Mouse (Mus musculus) forebrain, embryonic 13.5 days (tissue): ENCODE data around the gene Zw10. TPM values are rescaled to one million over a fixed set of nuclear protein-coding genes. Genes with fewer than 3 reads are reported as not detected.
A peak's percentile ranks its signal among the peaks of the same experiment; 100 is the strongest.

ENCODE experiments used
- ATAC-seq: fragments of 200-750 bp; cut with Nextera tagmentation; 2 replicates; pipeline ENCODE4 v1.8.0; 2017
- H3K27ac ChIP-seq: fragments of 300-500 bp; sonication (generic); 2 replicates; pipeline ENCODE4 v1.5.1; 2015; ENCODE audit warnings: inconsistent platforms, mild to moderate bottlenecking, moderate library complexity
- H3K27me3 ChIP-seq: fragments of 300-500 bp; sonication (generic); 2 replicates; pipeline ENCODE4 v1.6.1; 2015; ENCODE audit warnings: mild to moderate bottlenecking, inconsistent platforms
- H3K36me3 ChIP-seq: fragments of 300-500 bp; sonication (generic); 2 replicates; pipeline ENCODE4 v1.6.1; 2015; ENCODE audit warnings: mild to moderate bottlenecking, inconsistent platforms; ENCODE audit not compliant: poor library complexity, severe bottlenecking
- H3K4me1 ChIP-seq: fragments of 300-500 bp; sonication (generic); 2 replicates; pipeline ENCODE4 v1.6.1; 2015; ENCODE audit warnings: inconsistent platforms
- H3K4me2 ChIP-seq: fragments of 300-500 bp; sonication (generic); 2 replicates; pipeline ENCODE4 v1.6.1; 2015; ENCODE audit warnings: inconsistent platforms, mild to moderate bottlenecking, moderate library complexity
- H3K4me3 ChIP-seq: fragments of 300-500 bp; sonication (generic); 2 replicates; pipeline ENCODE4 v1.5.1; 2015; ENCODE audit warnings: mild to moderate bottlenecking, inconsistent platforms
- H3K9ac ChIP-seq: fragments of 300-500 bp; sonication (generic); 2 replicates; pipeline ENCODE4 v1.6.1; 2015; ENCODE audit warnings: mild to moderate bottlenecking, inconsistent platforms
- H3K9me3 ChIP-seq: fragments of 300-500 bp; sonication (generic); replicated peaks from 2 replicates; pipeline ENCODE4 v1.6.1; 2016; ENCODE audit warnings: inconsistent platforms
- WGBS: fragments of 180-500 bp; shearing (Covaris S2); methylation state at CpG from one replicate; pipeline ENCODE4 v1.1.7; 2015; 5-methylcytosine and 5-hydroxymethylcytosine counted together
- polyA plus RNA-seq: library from polyadenylated mRNA; unstranded; fragments of >200 nt; fragmentation: Nextera tagmentation; extraction: Ambion mirVana; gene quantifications from 2 replicates; pipeline ENCODE4 v1.2.1, GENCODE M21; 2015

The Zw10 gene
- 40.2 and 44.7 TPM in 2 replicates for polyA plus RNA-seq

DNA sequence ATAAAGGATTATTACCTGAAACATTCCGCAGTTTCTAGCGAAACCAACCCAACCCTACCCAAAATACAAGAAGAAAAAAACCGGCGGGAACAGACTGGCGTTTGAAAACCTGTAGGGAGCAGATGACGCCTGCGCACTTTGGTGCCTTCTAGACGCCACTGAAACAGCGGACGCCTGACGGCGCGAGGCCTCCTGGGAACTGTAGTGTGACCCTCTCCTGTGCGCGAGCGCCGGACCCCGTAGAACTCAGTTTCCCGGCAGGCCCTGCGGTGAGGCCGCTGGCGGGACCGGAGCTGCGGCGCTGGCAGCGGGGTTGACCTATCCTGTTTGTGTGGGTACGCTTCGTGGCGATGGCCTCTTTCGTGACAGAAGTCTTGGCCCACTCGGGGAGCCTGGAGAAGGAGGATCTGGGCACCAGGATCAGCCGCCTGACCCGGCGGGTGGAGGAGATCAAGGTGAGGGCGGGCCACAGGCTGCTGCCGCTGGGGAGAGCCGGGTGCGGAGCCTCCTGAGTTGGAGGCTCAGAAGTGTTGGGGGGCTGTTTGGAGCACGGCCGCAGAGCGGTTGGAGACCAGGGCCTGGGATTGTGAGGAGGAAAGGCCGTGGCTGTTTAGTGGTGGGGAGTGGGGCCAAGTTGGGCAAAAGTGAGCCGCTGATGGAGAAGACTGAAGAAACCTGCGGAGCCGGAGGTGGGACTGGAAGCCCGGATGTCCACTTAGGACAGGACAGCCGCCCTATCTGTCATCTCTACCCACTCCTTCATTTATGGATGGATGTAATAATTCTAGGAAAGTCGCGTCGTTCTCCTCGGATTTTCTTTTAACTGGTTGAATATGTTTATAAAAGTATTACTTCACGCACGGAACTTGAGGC is at the start of gene Zw10:
Gene Zw10, plus strand, starts transcription at position 281 of the 873 bp plus-strand sequence.
- peaks cover 17% of the 10 kb centered on the region for H3K4me1 ChIP-seq
- no peaks in the 10 kb centered on the region for H3K27me3 ChIP-seq
- no peaks in the 10 kb centered on the region for H3K9me3 ChIP-seq
- peaks cover 24% of the 10 kb centered on the region for H3K36me3 ChIP-seq
- peak within 1 kb of the TSS; percentile 74 for H3K9ac ChIP-seq
- under 1% methylated on average over 53 of the region's 53 CpGs for WGBS
- H3K4me2 ChIP-seq: peak within 1 kb of the TSS; percentile 76
- peak within 1 kb of the TSS; percentile 59 for H3K4me3 ChIP-seq
- ATAC-seq: peak; percentile 99
- no peak within 1 kb of the TSS for H3K27ac ChIP-seq

DNA sequence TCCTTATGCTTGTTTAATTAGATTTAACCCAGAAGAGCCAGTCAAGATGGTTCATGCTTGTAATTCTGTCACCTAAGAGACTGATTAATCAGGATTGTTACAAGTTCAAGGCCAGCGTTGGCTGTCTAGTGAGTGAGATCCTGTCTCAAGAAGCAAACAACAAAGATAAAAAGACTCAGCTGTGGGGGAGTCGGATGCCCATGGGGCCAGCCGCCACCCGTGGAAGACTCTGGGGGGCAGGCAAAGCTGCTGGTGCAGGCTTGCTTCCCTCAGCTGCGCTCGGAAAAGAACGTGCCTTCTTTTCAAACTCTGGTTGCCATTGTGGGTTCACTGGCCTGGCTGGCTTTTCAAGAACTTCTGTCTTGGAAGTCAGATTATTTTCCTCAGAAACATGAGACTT is 39.6 kb upstream of the Zw10 start:
- H3K4me1 ChIP-seq: no peaks in the 10 kb centered on the region
- ATAC-seq: no peak
- peaks cover 79% of the 10 kb centered on the region for H3K36me3 ChIP-seq
- H3K9ac ChIP-seq: no peak overlapping the region
- H3K4me3 ChIP-seq: no peak overlapping the region
- no peak overlapping the region for H3K27ac ChIP-seq
- no peaks in the 10 kb centered on the region for H3K9me3 ChIP-seq
- H3K27me3 ChIP-seq: no peaks in the 10 kb centered on the region
- WGBS: 88% methylated on average over 7 of the region's 7 CpGs
- H3K4me2 ChIP-seq: no peak overlapping the region

DNA sequence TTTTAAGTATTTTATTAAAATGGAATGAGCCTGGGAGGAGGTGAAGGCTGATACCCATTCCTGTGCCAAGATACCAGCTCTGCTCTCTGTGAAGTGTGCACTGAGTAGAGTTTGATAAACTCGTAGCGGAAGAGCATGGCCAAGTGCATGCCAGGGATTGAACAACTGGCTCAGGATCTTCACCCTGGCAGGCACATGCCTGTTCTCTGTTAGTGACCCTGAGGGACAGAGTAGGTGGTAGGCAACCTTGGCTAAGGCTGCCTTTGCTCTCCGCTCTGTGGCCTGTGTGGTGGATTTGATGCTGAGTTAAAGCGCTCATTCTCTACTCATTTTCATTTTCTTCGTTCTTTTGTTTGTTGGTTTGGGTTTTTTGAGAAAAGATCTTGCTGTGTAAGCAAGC is 34.1 kb upstream of the Zw10 start:
- H3K27ac ChIP-seq: no peak overlapping the region
- no peaks in the 10 kb centered on the region for H3K4me1 ChIP-seq
- H3K36me3 ChIP-seq: peaks cover 57% of the 10 kb centered on the region
- no peak overlapping the region for H3K4me2 ChIP-seq
- H3K9me3 ChIP-seq: no peaks in the 10 kb centered on the region
- 96% methylated on average over 5 of the region's 5 CpGs for WGBS
- no peak overlapping the region for H3K4me3 ChIP-seq
- no peaks in the 10 kb centered on the region for H3K27me3 ChIP-seq
- H3K9ac ChIP-seq: no peak overlapping the region
- no peak for ATAC-seq

DNA sequence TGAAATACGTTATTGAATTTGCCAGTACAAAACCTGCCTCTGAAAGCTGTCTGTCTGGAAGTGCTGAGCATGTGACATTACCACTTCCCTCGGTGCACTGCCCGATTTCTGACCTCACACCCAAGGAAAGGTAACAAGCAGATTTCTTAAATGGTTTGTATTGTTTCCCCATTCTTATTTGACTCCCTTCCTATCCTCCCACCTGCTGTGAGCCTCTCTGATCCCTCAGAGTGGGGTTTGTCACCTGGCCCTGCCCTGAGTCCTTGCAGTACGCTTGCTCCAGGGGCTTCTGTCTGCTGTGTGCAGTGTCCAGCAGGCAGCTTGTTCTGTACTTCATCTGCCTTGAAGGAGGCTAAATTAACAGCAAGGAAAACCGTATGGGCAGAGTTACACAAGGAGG is 31.5 kb upstream of the Zw10 start:
- Histone ChIP-seq H3K36me3 (peaks cover 60% of the 10 kb centered on the region), H3K9me3 (no peaks in the 10 kb centered on the region), H3K4me1 (no peaks in the 10 kb centered on the region), H3K27ac (no peak overlapping the region), H3K27me3 (no peaks in the 10 kb centered on the region), H3K9ac (no peak overlapping the region), H3K4me2 (no peak overlapping the region), H3K4me3 (no peak overlapping the region)
- 87% methylated on average over 5 of the region's 5 CpGs for WGBS
- no peak for ATAC-seq

DNA sequence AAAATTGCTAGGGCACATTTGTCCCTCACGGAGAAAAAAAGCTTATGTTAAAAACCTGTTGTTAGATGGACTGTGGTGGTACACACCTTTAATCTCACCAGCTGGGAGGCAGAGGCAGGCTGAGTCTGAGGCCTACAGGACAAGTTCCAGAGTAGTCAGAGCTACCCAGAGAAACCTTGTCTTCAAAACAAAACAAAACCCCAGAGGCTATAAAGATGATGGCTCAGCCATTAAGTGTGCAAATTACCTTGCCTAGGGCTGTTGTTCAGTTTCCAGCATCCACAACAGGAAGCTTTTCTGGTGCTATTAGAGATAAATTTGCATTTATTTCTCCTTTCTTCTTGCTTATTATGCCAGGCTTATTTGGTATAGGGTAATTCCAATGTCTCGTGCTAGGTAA is 30.9 kb upstream of the Zw10 start:
- H3K4me1 ChIP-seq: no peaks in the 10 kb centered on the region
- no peak overlapping the region for H3K4me2 ChIP-seq
- H3K36me3 ChIP-seq: peaks cover 62% of the 10 kb centered on the region
- H3K4me3 ChIP-seq: no peak overlapping the region
- H3K27me3 ChIP-seq: no peaks in the 10 kb centered on the region
- H3K9ac ChIP-seq: no peak overlapping the region
- 90% methylated on average over 2 of the region's 2 CpGs for WGBS
- H3K27ac ChIP-seq: no peak overlapping the region
- no peaks in the 10 kb centered on the region for H3K9me3 ChIP-seq
- ATAC-seq: no peak

DNA sequence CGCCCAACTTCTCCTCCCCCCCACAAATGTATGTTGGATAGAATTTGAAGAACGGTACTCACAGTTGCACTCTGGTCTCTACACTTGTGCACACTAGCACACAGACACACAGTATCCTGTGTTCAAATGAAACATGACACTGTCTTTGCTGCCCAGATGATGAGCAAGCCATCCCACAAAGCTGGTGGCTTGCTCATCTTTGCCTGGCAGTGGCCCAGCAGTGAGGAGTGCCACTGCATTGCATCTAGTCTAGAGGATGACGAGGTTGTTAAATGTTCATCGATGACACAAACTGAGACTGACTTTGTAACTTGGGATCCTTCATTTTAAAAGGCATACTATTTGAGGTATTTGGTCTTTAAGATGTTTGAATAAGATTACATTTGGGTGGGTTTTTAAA is 20.6 kb upstream of the Zw10 start:
- Histone ChIP-seq H3K36me3 (peaks cover 91% of the 10 kb centered on the region), H3K27me3 (no peaks in the 10 kb centered on the region), H3K9ac (no peak overlapping the region), H3K4me1 (no peaks in the 10 kb centered on the region), H3K27ac (no peak overlapping the region), H3K4me3 (no peak overlapping the region), H3K4me2 (no peak overlapping the region), H3K9me3 (no peaks in the 10 kb centered on the region)
- ATAC-seq: no peak
- 97% methylated on average over 4 of the region's 4 CpGs for WGBS

DNA sequence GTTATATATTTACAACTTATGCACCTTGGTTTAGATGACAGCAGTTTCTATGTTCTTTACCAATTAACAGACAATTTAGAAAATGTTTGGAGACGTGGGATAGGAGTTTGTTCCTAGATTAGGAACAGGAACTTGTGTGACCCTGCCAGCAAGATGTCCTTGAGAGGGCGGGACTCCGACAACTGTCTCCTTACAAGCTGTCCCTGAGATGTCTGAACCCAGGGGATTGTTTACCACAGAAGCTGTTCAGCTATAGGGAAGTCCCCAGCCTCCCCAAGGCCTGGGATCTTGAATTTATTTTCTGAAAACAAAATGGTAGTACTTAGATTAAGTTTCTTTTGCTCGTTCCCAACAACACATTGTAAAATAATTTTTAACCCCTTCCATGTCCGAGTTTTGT is 4.5 kb upstream of the Zw10 start:
- no peak overlapping the region for H3K4me2 ChIP-seq
- H3K4me3 ChIP-seq: no peak overlapping the region
- WGBS: 82% methylated on average over 5 of the region's 5 CpGs
- no peak for ATAC-seq
- H3K27ac ChIP-seq: no peak overlapping the region
- no peaks in the 10 kb centered on the region for H3K27me3 ChIP-seq
- no peaks in the 10 kb centered on the region for H3K9me3 ChIP-seq
- no peaks in the 10 kb centered on the region for H3K36me3 ChIP-seq
- peaks cover 5% of the 10 kb centered on the region; the same call in 1 of the 2 replicates for H3K4me1 ChIP-seq
- H3K9ac ChIP-seq: no peak overlapping the region

DNA sequence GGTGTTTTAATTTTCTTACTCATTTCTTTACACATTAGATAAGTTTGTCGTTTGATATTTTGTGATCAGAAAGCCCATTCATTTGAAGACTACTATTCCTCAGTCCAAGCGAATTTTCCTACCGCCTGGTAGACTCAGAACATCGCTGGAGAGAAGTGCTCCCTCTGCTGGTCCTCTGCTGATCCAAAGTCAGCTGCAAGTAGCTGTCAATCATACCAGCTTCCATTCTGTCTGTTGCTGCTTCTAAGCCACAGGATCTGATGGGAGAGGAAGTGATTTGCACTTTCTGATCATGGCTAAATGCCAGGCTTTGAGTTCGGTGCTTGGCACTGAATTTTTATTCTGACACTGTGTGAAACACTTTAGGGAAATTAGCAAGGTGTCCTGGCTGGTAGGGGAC is 4.1 kb upstream of the Zw10 start:
- H3K9me3 ChIP-seq: no peaks in the 10 kb centered on the region
- 15% methylated on average over 5 of the region's 5 CpGs for whole genome bisulfite sequencing
- H3K27ac ChIP-seq: no peak overlapping the region
- no peaks in the 10 kb centered on the region for H3K36me3 ChIP-seq
- H3K4me2 ChIP-seq: no peak overlapping the region
- H3K9ac ChIP-seq: no peak overlapping the region
- no peak overlapping the region for H3K4me3 ChIP-seq
- no peak for ATAC-seq
- peaks cover 10% of the 10 kb centered on the region for H3K4me1 ChIP-seq
- no peaks in the 10 kb centered on the region for H3K27me3 ChIP-seq

DNA sequence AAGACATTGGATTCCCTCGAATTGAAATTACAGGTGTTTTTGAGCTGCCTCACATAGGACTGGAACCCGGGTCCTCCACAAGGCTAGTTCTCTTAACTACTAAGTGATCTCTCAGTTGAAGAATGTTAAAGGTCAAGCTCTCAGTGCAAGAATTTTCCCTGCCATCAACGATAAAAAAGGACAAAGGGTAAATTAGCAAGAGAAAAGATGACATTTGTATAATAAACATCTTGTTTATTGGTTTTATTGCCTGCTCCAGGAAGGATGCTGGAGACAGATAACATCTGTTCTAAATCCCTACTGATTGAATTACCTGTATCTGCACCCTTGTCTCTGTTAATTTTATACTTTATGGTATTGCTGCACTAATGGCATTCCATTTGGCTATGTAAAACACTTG is 1.4 kb upstream of the Zw10 start:
- H3K9me3 ChIP-seq: no peaks in the 10 kb centered on the region
- H3K27ac ChIP-seq: no peak overlapping the region
- H3K4me2 ChIP-seq: no peak overlapping the region
- 87% methylated on average over 3 of the region's 3 CpGs for WGBS
- H3K27me3 ChIP-seq: no peaks in the 10 kb centered on the region
- H3K36me3 ChIP-seq: peaks cover 12% of the 10 kb centered on the region
- no peak for ATAC-seq
- H3K4me3 ChIP-seq: no peak overlapping the region
- H3K9ac ChIP-seq: no peak overlapping the region
- peaks cover 17% of the 10 kb centered on the region for H3K4me1 ChIP-seq

DNA sequence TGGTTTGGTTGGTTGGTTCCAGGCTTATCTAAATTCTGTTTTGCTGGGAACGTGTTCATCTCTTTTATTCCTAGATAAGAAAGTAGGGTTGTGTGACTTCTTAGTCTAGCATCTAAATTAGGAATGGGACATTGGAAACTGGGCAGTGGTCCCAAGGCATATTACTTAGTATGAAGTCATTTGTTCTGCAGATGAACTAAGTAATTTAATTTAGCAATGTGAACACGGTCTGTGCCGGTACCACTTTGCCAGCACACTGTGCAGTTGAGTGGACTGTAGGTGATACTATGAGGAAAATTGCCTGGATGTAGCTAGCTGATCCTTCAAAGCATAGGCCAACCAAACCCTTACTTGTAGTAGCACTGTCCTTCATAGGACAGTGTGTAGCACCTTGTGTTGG is 21.4 kb downstream of the Zw10 start:
- H3K9ac ChIP-seq: no peak overlapping the region
- WGBS: 96% methylated on average over 3 of the region's 3 CpGs
- H3K4me3 ChIP-seq: no peak overlapping the region

DNA sequence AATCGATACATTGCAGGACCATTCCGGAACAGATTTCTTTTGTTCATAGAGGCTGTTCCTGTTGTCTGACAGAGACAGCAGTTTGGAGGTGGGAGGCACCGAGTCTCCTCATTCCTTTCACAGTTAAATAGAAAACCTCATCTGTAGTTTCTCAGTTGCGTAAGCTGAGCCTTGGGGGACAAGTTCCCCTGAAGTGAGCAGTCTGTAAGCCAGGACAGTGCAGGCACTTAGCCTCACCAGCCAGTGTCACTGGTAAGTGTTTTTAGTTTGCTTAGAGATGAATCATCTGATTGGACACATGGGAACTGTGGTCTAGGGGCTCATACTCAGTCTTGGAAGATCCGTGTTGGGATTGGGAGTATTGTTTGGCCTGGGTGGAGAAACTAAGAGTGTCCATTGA is 25.7 kb downstream of the Zw10 start, which contains the start of gene Tmprss5:
Gene Tmprss5, plus strand, starts transcription at position 154 of the 400 bp plus-strand sequence.
- Histone ChIP-seq H3K4me1 (no peaks in the 10 kb centered on the region), H3K36me3 (peaks cover 44% of the 10 kb centered on the region), H3K27ac (no peak within 1 kb of the TSS), H3K27me3 (no peaks in the 10 kb centered on the region), H3K9me3 (no peaks in the 10 kb centered on the region), H3K4me3 (no peak within 1 kb of the TSS), H3K4me2 (no peak within 1 kb of the TSS), H3K9ac (no peak within 1 kb of the TSS)
- ATAC-seq: no peak
- WGBS: 58% methylated on average over 5 of the region's 5 CpGs

More for the DNA sequence above, 21.4 kb downstream of the Zw10 start:
- Histone ChIP-seq H3K27ac (no peak overlapping the region), H3K36me3 (peaks cover 78% of the 10 kb centered on the region), H3K27me3 (no peaks in the 10 kb centered on the region), H3K9me3 (no peaks in the 10 kb centered on the region), H3K4me2 (no peak overlapping the region), H3K4me1 (no peaks in the 10 kb centered on the region)
- no peak for ATAC-seq

DNA sequence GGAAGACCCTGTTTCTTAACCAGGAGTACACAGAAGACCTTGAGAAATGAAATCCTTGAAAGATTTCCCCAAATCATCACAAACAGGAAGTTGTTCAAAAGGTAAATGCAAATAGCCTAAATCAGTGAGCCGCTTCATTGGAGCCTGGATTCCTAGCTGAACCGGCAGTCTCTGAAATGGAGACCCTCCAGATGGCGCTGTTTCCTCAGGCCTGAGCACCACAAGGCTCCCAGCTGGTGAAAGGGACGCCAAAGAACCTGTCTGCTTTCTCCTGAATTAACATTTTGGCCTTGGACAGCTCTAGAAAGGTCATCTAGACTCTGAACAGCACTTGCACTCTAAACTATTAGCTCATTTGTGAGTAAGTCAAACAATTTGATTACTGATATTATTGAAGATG is 26.1 kb downstream of the Zw10 start:
- ATAC-seq: no peak
- no peaks in the 10 kb centered on the region for H3K9me3 ChIP-seq
- H3K27me3 ChIP-seq: no peaks in the 10 kb centered on the region
- H3K9ac ChIP-seq: no peak overlapping the region
- 5% methylated on average over 4 of the region's 4 CpGs for WGBS
- no peak overlapping the region for H3K27ac ChIP-seq
- H3K4me2 ChIP-seq: no peak overlapping the region
- H3K4me3 ChIP-seq: no peak overlapping the region
- H3K36me3 ChIP-seq: peaks cover 40% of the 10 kb centered on the region
- H3K4me1 ChIP-seq: no peaks in the 10 kb centered on the region

DNA sequence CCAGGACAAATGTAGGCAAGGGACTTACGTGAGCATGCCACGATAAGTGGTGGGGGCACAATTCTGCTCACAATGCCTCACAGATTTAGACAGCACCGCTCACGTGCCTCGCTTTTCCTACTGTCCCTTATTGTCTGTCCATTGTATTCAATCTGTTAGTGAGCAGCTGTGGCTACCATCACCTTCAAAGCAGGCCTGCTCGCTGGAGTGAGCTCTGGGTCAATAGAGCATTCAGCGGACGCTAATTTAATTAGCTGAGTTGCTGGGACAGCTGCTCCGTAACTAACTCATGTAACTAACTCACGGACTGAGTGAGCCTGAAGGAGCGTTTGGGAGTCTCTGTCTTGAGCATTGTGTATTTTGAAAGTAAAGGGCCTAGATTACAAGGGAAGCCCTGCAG is 31.9 kb downstream of the Zw10 start:
- H3K9ac ChIP-seq: no peak overlapping the region
- WGBS: 7% methylated on average over 11 of the region's 11 CpGs
- H3K9me3 ChIP-seq: no peaks in the 10 kb centered on the region
- 0 out of 2 replicates have a peak, but pooled peaks cover 3% of the 10 kb centered on the region for H3K27me3 ChIP-seq
- ATAC-seq: no peak
- peaks cover 15% of the 10 kb centered on the region for H3K4me1 ChIP-seq
- no peak overlapping the region for H3K27ac ChIP-seq
- H3K4me3 ChIP-seq: no peak overlapping the region
- no peak overlapping the region for H3K4me2 ChIP-seq
- peaks cover 5% of the 10 kb centered on the region; the same call in 1 of the 2 replicates for H3K36me3 ChIP-seq
